Mouse (Mus musculus): ENCODE measurements around the gene Krtap27-1. TPM values are rescaled to one million over a fixed set of nuclear protein-coding genes. Genes with fewer than 3 reads are reported as not detected.

The Krtap27-1 gene
- polyA plus RNA-seq, 1 experiment from 2014 or later, result not detected

- no peak overlapping the region for H3K27ac ChIP-seq (ENCODE audit: low read length)
- H3K27me3 ChIP-seq (replicated peaks; ENCODE audit: insufficient read depth, low read length), result no peaks in the 10 kb centered on the region
- H3K4me1 ChIP-seq (ENCODE audit: insufficient read depth, low read depth, low read length), result no peaks in the 10 kb centered on the region
- WGBS, result 43% methylated on average over 4 of the region's 4 CpGs
- no peak overlapping the region for H3K4me3 ChIP-seq (ENCODE audit: low read depth, low read length)
- ATAC-seq (no peak), DNase-seq (ENCODE audit: low spot score) (no peak)
- H3K4me2 ChIP-seq (replicated peaks; ENCODE audit: low read depth, low read length), result no peak overlapping the region
- TF ChIP-seq EP300 (IDR thresholded peaks at IDR 0.05) (no peak), CTCF (IDR thresholded peaks at IDR 0.05) (no peak)
- no peaks in the 10 kb centered on the region; the same call in 1 of the 2 replicates for H3K9me3 ChIP-seq (ENCODE audit: low read length)
- no peak overlapping the region for H3K9ac ChIP-seq (replicated peaks; ENCODE audit: low read depth)
- no peaks in the 10 kb centered on the region for H3K36me3 ChIP-seq (ENCODE audit: insufficient read depth, low read length)
These were observed 29.8 kb upstream of the Krtap27-1 start for GRCm38 (mm10) chr16:88701072-88701864.

- H3K4me1 ChIP-seq (ENCODE audit: insufficient read depth, low read depth, low read length), result no peaks in the 10 kb centered on the region
- WGBS, result 76% methylated on average over 4 of the region's 4 CpGs
- H3K4me3 ChIP-seq (ENCODE audit: low read depth, low read length), result no peak overlapping the region
- DNase-seq (ENCODE audit: low spot score) (no peak), ATAC-seq (no peak)
- H3K27ac ChIP-seq (ENCODE audit: low read length), result no peak overlapping the region
- no peaks in the 10 kb centered on the region for H3K36me3 ChIP-seq (ENCODE audit: insufficient read depth, low read length)
- H3K9me3 ChIP-seq (ENCODE audit: low read length), result no peaks in the 10 kb centered on the region
- TF ChIP-seq EP300 (IDR thresholded peaks at IDR 0.05), result no peak
- TF ChIP-seq CTCF (IDR thresholded peaks at IDR 0.05), result no peak
- H3K9ac ChIP-seq (replicated peaks; ENCODE audit: low read depth), result no peak overlapping the region
- no peak overlapping the region for H3K4me2 ChIP-seq (replicated peaks; ENCODE audit: low read depth, low read length)
- H3K27me3 ChIP-seq (replicated peaks; ENCODE audit: insufficient read depth, low read length), result no peaks in the 10 kb centered on the region
These were observed 24.8 kb upstream of the Krtap27-1 start for GRCm38 (mm10) chr16:88696256-88696655.

GRCm38 (mm10) chr16:88681282-88681681 lies 9.8 kb upstream of the Krtap27-1 start:
- H3K27ac ChIP-seq (ENCODE audit: low read length), result no peak overlapping the region
- no peaks in the 10 kb centered on the region for H3K9me3 ChIP-seq (ENCODE audit: low read length)
- no peak for DNase-seq (ENCODE audit: low spot score)
- no peak overlapping the region for H3K9ac ChIP-seq (replicated peaks; ENCODE audit: low read depth)
- TF ChIP-seq CTCF (IDR thresholded peaks at IDR 0.05) (no peak), EP300 (IDR thresholded peaks at IDR 0.05) (no peak)
- no peaks in the 10 kb centered on the region for H3K36me3 ChIP-seq (ENCODE audit: insufficient read depth, low read length)
- H3K4me2 ChIP-seq (replicated peaks; ENCODE audit: low read depth, low read length), result no peak overlapping the region
- no peak overlapping the region for H3K4me3 ChIP-seq (ENCODE audit: low read depth, low read length)
- ATAC-seq, result no peak
- WGBS, result 60% methylated on average over 2 of the region's 2 CpGs
- no peaks in the 10 kb centered on the region for H3K4me1 ChIP-seq (ENCODE audit: insufficient read depth, low read depth, low read length)
- H3K27me3 ChIP-seq (replicated peaks; ENCODE audit: insufficient read depth, low read length), result no peaks in the 10 kb centered on the region

- no peaks in the 10 kb centered on the region for H3K9me3 ChIP-seq (ENCODE audit: low read length)
- H3K27ac ChIP-seq (ENCODE audit: low read length), result no peak overlapping the region
- TF ChIP-seq CTCF (IDR thresholded peaks at IDR 0.05) (no peak), EP300 (IDR thresholded peaks at IDR 0.05) (no peak)
- ATAC-seq (no peak), DNase-seq (ENCODE audit: low spot score) (no peak)
- WGBS, result 88% methylated on average over 6 of the region's 6 CpGs
- no peaks in the 10 kb centered on the region for H3K36me3 ChIP-seq (ENCODE audit: insufficient read depth, low read length)
- no peaks in the 10 kb centered on the region for H3K27me3 ChIP-seq (replicated peaks; ENCODE audit: insufficient read depth, low read length)
- no peaks in the 10 kb centered on the region for H3K4me1 ChIP-seq (ENCODE audit: insufficient read depth, low read depth, low read length)
- H3K4me3 ChIP-seq (ENCODE audit: low read depth, low read length), result no peak overlapping the region
- H3K4me2 ChIP-seq (replicated peaks; ENCODE audit: low read depth, low read length), result no peak overlapping the region
- H3K9ac ChIP-seq (replicated peaks; ENCODE audit: low read depth), result no peak overlapping the region
These were observed 7.6 kb upstream of the Krtap27-1 start for GRCm38 (mm10) chr16:88679099-88679498.

GRCm38 (mm10) chr16:88657426-88657825 lies 14.0 kb downstream of the Krtap27-1 start:
- DNase-seq (ENCODE audit: low spot score) (peak; percentile 11), ATAC-seq (no peak)
- no peaks in the 10 kb centered on the region for H3K27me3 ChIP-seq (replicated peaks; ENCODE audit: insufficient read depth, low read length)
- no peak overlapping the region for H3K4me2 ChIP-seq (replicated peaks; ENCODE audit: low read depth, low read length)
- no peaks in the 10 kb centered on the region for H3K4me1 ChIP-seq (ENCODE audit: insufficient read depth, low read depth, low read length)
- no peak for TF ChIP-seq EP300 (IDR thresholded peaks at IDR 0.05)
- TF ChIP-seq CTCF (IDR thresholded peaks at IDR 0.05), result peak; percentile 61
- H3K4me3 ChIP-seq (ENCODE audit: low read depth, low read length), result no peak overlapping the region
- no peaks in the 10 kb centered on the region for H3K36me3 ChIP-seq (ENCODE audit: insufficient read depth, low read length)
- 30% methylated on average over 1 of the region's 1 CpGs for WGBS
- H3K27ac ChIP-seq (ENCODE audit: low read length), result no peak overlapping the region
- no peaks in the 10 kb centered on the region for H3K9me3 ChIP-seq (ENCODE audit: low read length)
- no peak overlapping the region for H3K9ac ChIP-seq (replicated peaks; ENCODE audit: low read depth)

- TF ChIP-seq EP300 (IDR thresholded peaks at IDR 0.05) (no peak), CTCF (IDR thresholded peaks at IDR 0.05) (no peak)
- Histone ChIP-seq H3K9me3 (ENCODE audit: low read length) (no peaks in the 10 kb centered on the region), H3K27me3 (replicated peaks; ENCODE audit: insufficient read depth, low read length) (no peaks in the 10 kb centered on the region), H3K4me1 (ENCODE audit: insufficient read depth, low read depth, low read length) (no peaks in the 10 kb centered on the region), H3K9ac (replicated peaks; ENCODE audit: low read depth) (no peak overlapping the region), H3K4me3 (ENCODE audit: low read depth, low read length) (no peak overlapping the region), H3K4me2 (replicated peaks; ENCODE audit: low read depth, low read length) (no peak overlapping the region), H3K36me3 (ENCODE audit: insufficient read depth, low read length) (no peaks in the 10 kb centered on the region), H3K27ac (ENCODE audit: low read length) (no peak overlapping the region)
- no peak for ATAC-seq
- no peak for DNase-seq (ENCODE audit: low spot score)
- WGBS, result 36% methylated on average over 2 of the region's 2 CpGs
These were observed 19.5 kb downstream of the Krtap27-1 start for GRCm38 (mm10) chr16:88651952-88652351.
